Mouse (Mus musculus) lung, embryonic 14.5 days (tissue): ENCODE results near the gene Gm49368. TPM values are rescaled to one million over a fixed set of nuclear protein-coding genes. Genes with fewer than 3 reads are reported as not detected.

Experiments
- ATAC-seq: fragments of 200-750 bp; cut with Nextera tagmentation; 2 replicates; pipeline ENCODE4 v1.8.0; 2017; ENCODE audit warnings: mild to moderate bottlenecking, moderate TSS enrichment, moderate library complexity; ENCODE audit not compliant: insufficient read depth
- DNase-seq: peaks from one replicate; pipeline ENCODE4 v3.0.0-alpha.2; 2015
- H3K27ac ChIP-seq: fragments of 300-500 bp; sonication (generic); 2 replicates; pipeline ENCODE4 v1.5.1; 2014; ENCODE audit warnings: low read depth, mild to moderate bottlenecking, moderate library complexity
- H3K27me3 ChIP-seq: fragments of 300-500 bp; sonication (generic); 2 replicates; pipeline ENCODE4 v1.6.1; 2014; ENCODE audit warnings: low read length, control low read depth; ENCODE audit not compliant: insufficient read depth
- H3K36me3 ChIP-seq: fragments of 300-500 bp; sonication (generic); 2 replicates; pipeline ENCODE4 v1.6.1; 2014; ENCODE audit warnings: control low read depth; ENCODE audit not compliant: insufficient read depth
- H3K4me1 ChIP-seq: fragments of 300-500 bp; sonication (generic); 2 replicates; pipeline ENCODE4 v1.6.1; 2014; ENCODE audit warnings: antibody characterized with exemption, control low read depth; ENCODE audit not compliant: insufficient read depth
- H3K4me2 ChIP-seq: fragments of 300-500 bp; sonication (generic); 2 replicates; pipeline ENCODE4 v1.6.1; 2014; ENCODE audit warnings: mild to moderate bottlenecking
- H3K4me3 ChIP-seq: fragments of 300-500 bp; sonication (generic); 2 replicates; pipeline ENCODE4 v1.5.1; 2014; ENCODE audit warnings: low read depth, low read length
- H3K9ac ChIP-seq: fragments of 300-500 bp; sonication (generic); 2 replicates; pipeline ENCODE4 v1.6.1; 2014
- H3K9me3 ChIP-seq: fragments of 300-500 bp; sonication (generic); 2 replicates; pipeline ENCODE4 v1.6.1; 2016; ENCODE audit warnings: low read depth, low read length, control low read depth
- CTCF ChIP-seq: IDR thresholded peaks from 2 replicates; pipeline ENCODE4 v1.5.1; 2016; ENCODE audit warnings: antibody characterized with exemption, low read depth
- WGBS: fragments of 180-500 bp; shearing (Covaris S2); extraction: QIAGEN DNeasy Blood & Tissue Kit; methylation state at CpG from one replicate; pipeline ENCODE4 v1.1.7; 2014; 5-methylcytosine and 5-hydroxymethylcytosine counted together
- polyA plus RNA-seq: library from polyadenylated mRNA; unstranded; fragments of >200 nt; fragmentation: Nextera tagmentation; extraction: Ambion mirVana; gene quantifications from 2 replicates; pipeline ENCODE4 v1.2.1, GENCODE M21; 2014

Gene Gm49368
- polyA plus RNA-seq, 1 experiment from 2014 or later = not detected

GRCm38 (mm10) chr7:128166391-128166790 is 103.9 kb downstream of the Gm49368 start:
- Histone ChIP-seq H3K27me3 (no peaks in the 10 kb centered on the region), H3K4me3 (no peak overlapping the region), H3K4me1 (no peaks in the 10 kb centered on the region), H3K4me2 (no peak overlapping the region), H3K36me3 (no peaks in the 10 kb centered on the region), H3K27ac (no peak overlapping the region), H3K9me3 (no peaks in the 10 kb centered on the region), H3K9ac (no peak overlapping the region)
- 62% methylated on average over 7 of the region's 7 CpGs for WGBS
- no peak for ATAC-seq
- DNase-seq = no peak
- TF ChIP-seq CTCF = no peak

GRCm38 (mm10) chr7:128169996-128170395 is 107.5 kb downstream of the Gm49368 start:
- WGBS = 73% methylated on average over 3 of the region's 3 CpGs
- Histone ChIP-seq H3K27me3 (no peaks in the 10 kb centered on the region), H3K36me3 (no peaks in the 10 kb centered on the region), H3K9me3 (no peaks in the 10 kb centered on the region), H3K9ac (no peak overlapping the region), H3K27ac (no peak overlapping the region), H3K4me2 (no peak overlapping the region), H3K4me1 (no peaks in the 10 kb centered on the region), H3K4me3 (no peak overlapping the region)
- DNase-seq = no peak
- no peak for ATAC-seq
- TF ChIP-seq CTCF = no peak

Other genes starting within 250 kb of the Gm49368 start
- 19.7 and 21.8 TPM in 2 replicates for gene Stx4a, start 238.4 kb upstream of the Gm49368 start, polyA plus RNA-seq
- gene Stx1b, start 238.1 kb upstream of the Gm49368 start, polyA plus RNA-seq = 2.0 and 2.8 TPM in 2 replicates
- gene Zfp646, start 186.5 kb upstream of the Gm49368 start, polyA plus RNA-seq = 16.7 and 17.4 TPM in 2 replicates
- gene Zfp668, start 185.9 kb upstream of the Gm49368 start, polyA plus RNA-seq = 16.6 and 19.4 TPM in 2 replicates
- gene Prss53, start 171.7 kb upstream of the Gm49368 start, polyA plus RNA-seq = 0.65 and 0.95 TPM in 2 replicates
- not detected in 2 replicates for gene Gm21974, start 167.2 kb upstream of the Gm49368 start, polyA plus RNA-seq
- gene Vkorc1, start 167.1 kb upstream of the Gm49368 start, polyA plus RNA-seq = 127 and 129 TPM in 2 replicates
- 152 and 169 TPM in 2 replicates for gene Bckdk, start 158.6 kb upstream of the Gm49368 start, polyA plus RNA-seq
- gene Kat8, start 150.2 kb upstream of the Gm49368 start, polyA plus RNA-seq = 39.5 and 42.8 TPM in 2 replicates
- gene Prss8, start 132.6 kb upstream of the Gm49368 start, polyA plus RNA-seq = 48.8 and 51.7 TPM in 2 replicates
- 9.2 and 9.7 TPM in 2 replicates for gene Prss36, start 116.0 kb upstream of the Gm49368 start, polyA plus RNA-seq
- 54.6 and 57.9 TPM in 2 replicates for gene Fus, start 95.2 kb upstream of the Gm49368 start, polyA plus RNA-seq
- gene Pycard, start 68.8 kb upstream of the Gm49368 start, polyA plus RNA-seq = 22.1 and 26.8 TPM in 2 replicates
- gene Trim72, start 58.7 kb upstream of the Gm49368 start, polyA plus RNA-seq = not detected in 2 replicates
- gene Itgam, start within 50 bp of the Gm49368 start, polyA plus RNA-seq = 0.74 and 1.4 TPM in 2 replicates
- gene Itgax, start 66.9 kb downstream of the Gm49368 start, polyA plus RNA-seq = 0.11 and 0.12 TPM in 2 replicates
- gene Itgad, start 91.7 kb downstream of the Gm49368 start, polyA plus RNA-seq = not detected in 2 replicates
- 0.29 and 7.4 TPM in 2 replicates for gene Cox6a2, start 143.7 kb downstream of the Gm49368 start, polyA plus RNA-seq
- gene Armc5, start 174.7 kb downstream of the Gm49368 start, polyA plus RNA-seq = 19.2 and 22.0 TPM in 2 replicates
- gene 9130023H24Rik, start 175.3 kb downstream of the Gm49368 start, polyA plus RNA-seq = 8.2 and 10.5 TPM in 2 replicates
- gene Tgfb1i1, start 184.1 kb downstream of the Gm49368 start, polyA plus RNA-seq = 141 and 150 TPM in 2 replicates
- 0.37 TPM in 1 of 2 replicates, not detected in the other for gene Slc5a2, start 203.0 kb downstream of the Gm49368 start, polyA plus RNA-seq
- gene BC017158, start 235.5 kb downstream of the Gm49368 start, polyA plus RNA-seq = 38.6 and 40.4 TPM in 2 replicates